Mouse (Mus musculus) heart, embryonic 10.5 days (tissue): ENCODE results near the gene Nfe2l1. TPM values are rescaled to one million over a fixed set of nuclear protein-coding genes. Genes with fewer than 3 reads are reported as not detected.
A peak's percentile ranks its signal among the peaks of the same experiment; 100 is the strongest.
"Not testable (repeated sequence)": the region's sequence is repeated elsewhere in the genome, so short reads cannot be mapped to it uniquely, and the experiment has no call there.

Experiments
- DNase-seq: peaks from one replicate; pipeline ENCODE4 v3.0.0-alpha.2; 2017; ENCODE audit warnings: low spot score
- H3K27ac ChIP-seq: fragments of 300-500 bp; sonication (generic); 2 replicates; pipeline ENCODE4 v1.5.1; 2016; ENCODE audit warnings: mild to moderate bottlenecking
- H3K27me3 ChIP-seq: fragments of 300-500 bp; sonication (generic); 2 replicates; pipeline ENCODE4 v1.6.1; 2016; ENCODE audit warnings: mild to moderate bottlenecking; ENCODE audit not compliant: poor library complexity, insufficient read depth, severe bottlenecking
- H3K36me3 ChIP-seq: fragments of 300-500 bp; sonication (generic); 2 replicates; pipeline ENCODE4 v1.6.1; 2016; ENCODE audit warnings: mild to moderate bottlenecking, moderate library complexity
- H3K4me1 ChIP-seq: fragments of 300-500 bp; sonication (generic); 2 replicates; pipeline ENCODE4 v1.6.1; 2016; ENCODE audit warnings: mild to moderate bottlenecking
- H3K4me3 ChIP-seq: fragments of 300-500 bp; sonication (generic); 2 replicates; pipeline ENCODE4 v1.5.1; 2016; ENCODE audit warnings: mild to moderate bottlenecking, moderate library complexity
- H3K9me3 ChIP-seq: fragments of 300-500 bp; sonication (generic); 2 replicates; pipeline ENCODE4 v1.6.1; 2016; ENCODE audit warnings: mild to moderate bottlenecking, moderate library complexity
- whole genome bisulfite sequencing: fragments of 180-500 bp; shearing (Covaris S2); methylation state at CpG from one replicate; pipeline ENCODE4 v1.1.7; 2016; 5-methylcytosine and 5-hydroxymethylcytosine counted together
- polyA plus RNA-seq: library from polyadenylated mRNA; unstranded; fragments of >200 nt; fragmentation: Nextera tagmentation; extraction: Ambion mirVana; gene quantifications from 2 replicates; pipeline ENCODE4 v1.2.1, GENCODE M21; 2016

Nfe2l1 gene
- polyA plus RNA-seq, 1 experiment from 2014 or later: 65.0 TPM

GRCm38 (mm10) chr11:96862534-96862933 lies 32.8 kb upstream of the Nfe2l1 start:
- Histone ChIP-seq H3K4me3 (peak overlapping the region; percentile 62; the same call in 1 of the 2 replicates), H3K27me3 (0 out of 2 replicates have a peak, but pooled peaks cover 6% of the 10 kb centered on the region), H3K36me3 (no peaks in the 10 kb centered on the region), H3K4me1 (peaks cover 29% of the 10 kb centered on the region), H3K9me3 (no peaks in the 10 kb centered on the region), H3K27ac (no peak overlapping the region)
- 79% methylated on average over 12 of the region's 12 CpGs for WGBS
- no peak for DNase-seq

DNA sequence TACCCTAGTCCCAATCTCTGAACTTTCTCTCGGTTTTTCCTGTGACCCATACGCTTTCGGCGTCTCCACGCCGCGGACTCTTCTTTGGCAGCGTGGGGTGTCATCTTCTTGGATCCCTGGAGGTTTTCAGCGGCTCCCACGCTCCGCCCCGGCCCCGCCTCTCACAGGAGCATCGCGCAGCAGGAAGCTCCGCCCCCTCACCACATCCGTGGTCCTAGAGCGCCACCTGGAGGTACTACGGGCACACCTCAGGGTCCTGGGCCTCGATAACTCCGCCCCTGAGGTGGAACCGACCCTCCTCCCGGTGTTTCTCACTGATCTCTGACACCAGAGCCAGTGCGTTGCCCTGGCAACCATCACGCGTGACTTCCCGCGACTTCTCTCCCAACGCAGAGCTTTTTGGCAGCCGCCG lies 32.1 kb upstream of the Nfe2l1 start:
- Histone ChIP-seq H3K27ac (peak overlapping the region; percentile 48; the same call in 1 of the 2 replicates), H3K4me3 (peak overlapping the region; percentile 62), H3K4me1 (peaks cover 31% of the 10 kb centered on the region), H3K36me3 (no peaks in the 10 kb centered on the region), H3K27me3 (0 out of 2 replicates have a peak, but pooled peaks cover 6% of the 10 kb centered on the region), H3K9me3 (no peaks in the 10 kb centered on the region)
- under 1% methylated on average over 31 of the region's 31 CpGs for WGBS
- DNase-seq: peak; percentile 97

DNA sequence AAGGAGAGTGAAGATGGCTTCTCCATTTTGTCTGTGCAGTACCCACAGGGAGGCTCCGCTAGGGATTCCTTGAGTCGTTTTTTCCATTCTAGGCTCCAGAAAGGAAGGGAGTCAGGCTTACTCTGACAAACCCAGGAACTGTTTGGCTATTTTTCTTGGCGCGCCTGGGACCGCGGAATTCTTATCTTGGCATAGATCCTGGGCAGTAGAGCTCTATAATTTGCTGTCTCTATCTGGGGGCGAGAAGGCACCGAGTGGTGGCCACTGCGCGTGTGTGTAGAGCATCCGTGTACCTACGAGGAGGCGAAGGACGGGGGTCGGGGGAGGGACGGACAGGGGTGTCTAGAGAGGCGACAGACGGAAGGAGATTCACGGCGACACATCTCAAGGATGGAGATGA lies 31.7 kb upstream of the Nfe2l1 start:
- 1% methylated on average over 20 of the region's 20 CpGs for WGBS
- H3K9me3 ChIP-seq: no peaks in the 10 kb centered on the region
- H3K27ac ChIP-seq: peak overlapping the region; percentile 48; the same call in 1 of the 2 replicates
- H3K4me3 ChIP-seq: peak overlapping the region; percentile 62
- peaks cover 31% of the 10 kb centered on the region for H3K4me1 ChIP-seq
- no peak for DNase-seq
- H3K36me3 ChIP-seq: no peaks in the 10 kb centered on the region
- 0 out of 2 replicates have a peak, but pooled peaks cover 6% of the 10 kb centered on the region for H3K27me3 ChIP-seq

GRCm38 (mm10) chr11:96860564-96860963 lies 30.8 kb upstream of the Nfe2l1 start:
- 0 out of 2 replicates have a peak, but pooled peaks cover 9% of the 10 kb centered on the region for H3K27me3 ChIP-seq
- H3K9me3 ChIP-seq: no peaks in the 10 kb centered on the region
- WGBS: 13% methylated on average over 8 of the region's 8 CpGs
- H3K27ac ChIP-seq: peak overlapping the region; percentile 48; the same call in 1 of the 2 replicates
- H3K36me3 ChIP-seq: no peaks in the 10 kb centered on the region; the same call in 1 of the 2 replicates
- H3K4me1 ChIP-seq: peaks cover 31% of the 10 kb centered on the region
- peak; percentile 91 for DNase-seq
- H3K4me3 ChIP-seq: 0 out of 2 replicates have a peak overlapping the region, but pooled peaks have one; percentile 62

DNA sequence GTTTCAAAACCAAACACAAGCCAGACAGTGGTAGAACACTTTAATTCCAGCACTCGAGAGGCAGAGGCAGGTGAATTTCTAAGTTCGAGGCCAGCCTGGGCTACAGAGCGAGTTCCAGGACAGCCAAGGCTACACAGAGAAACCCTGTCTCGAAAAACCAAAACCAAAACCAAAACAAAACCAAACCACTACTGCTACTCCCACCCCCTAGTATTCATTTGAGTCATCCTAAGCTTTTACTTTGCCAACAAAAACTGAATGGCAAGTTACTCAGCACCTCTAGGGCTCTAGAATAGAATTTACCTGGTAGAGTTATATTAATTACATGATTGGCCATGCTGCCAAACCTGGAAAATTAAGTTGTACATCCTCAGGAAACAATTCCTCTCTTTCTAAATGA lies 29.9 kb upstream of the Nfe2l1 start:
- DNase-seq: no peak
- no peak overlapping the region for H3K4me3 ChIP-seq
- no peaks in the 10 kb centered on the region for H3K9me3 ChIP-seq
- no peak overlapping the region for H3K27ac ChIP-seq
- H3K27me3 ChIP-seq: 0 out of 2 replicates have a peak, but pooled peaks cover 9% of the 10 kb centered on the region
- WGBS: 80% methylated on average over 4 of the region's 4 CpGs
- peaks cover 31% of the 10 kb centered on the region for H3K4me1 ChIP-seq
- H3K36me3 ChIP-seq: peaks cover 4% of the 10 kb centered on the region; the same call in 1 of the 2 replicates

- Histone ChIP-seq H3K27ac (no peak overlapping the region), H3K9me3 (no peaks in the 10 kb centered on the region), H3K36me3 (peaks cover 13% of the 10 kb centered on the region), H3K27me3 (0 out of 2 replicates have a peak, but pooled peaks cover 3% of the 10 kb centered on the region), H3K4me1 (peaks cover 17% of the 10 kb centered on the region), H3K4me3 (no peak overlapping the region)
- 71% methylated on average over 5 of the region's 5 CpGs for WGBS
- DNase-seq: no peak
These were observed 27.7 kb upstream of the Nfe2l1 start for GRCm38 (mm10) chr11:96857446-96857845.

- under 1% methylated on average over 57 of the region's 60 CpGs for WGBS
- no peaks in the 10 kb centered on the region for H3K9me3 ChIP-seq
- no peak for DNase-seq
- H3K4me1 ChIP-seq: peaks cover 9% of the 10 kb centered on the region
- peak within 1 kb of the TSS; percentile 87 for H3K4me3 ChIP-seq
- H3K36me3 ChIP-seq: peaks cover 10% of the 10 kb centered on the region
- peak within 1 kb of the TSS; percentile 91 for H3K27ac ChIP-seq
- H3K27me3 ChIP-seq: no peaks in the 10 kb centered on the region
These were observed 20.1 kb upstream of the Nfe2l1 start, which contains the start of gene Copz2 for GRCm38 (mm10) chr11:96849681-96850467. Copz2 (plus strand) TSS chr11:96849870.

GRCm38 (mm10) chr11:96849145-96849544 lies 19.4 kb upstream of the Nfe2l1 start:
- H3K27ac ChIP-seq: peak overlapping the region; percentile 91
- WGBS: 68% methylated on average over 5 of the region's 5 CpGs
- DNase-seq: not testable (repeated sequence)

GRCm38 (mm10) chr11:96848694-96849093 lies 18.9 kb upstream of the Nfe2l1 start:
- peaks cover 9% of the 10 kb centered on the region for H3K36me3 ChIP-seq
- H3K27ac ChIP-seq: no peak overlapping the region
- H3K4me1 ChIP-seq: peaks cover 9% of the 10 kb centered on the region
- 74% methylated on average over 9 of the region's 9 CpGs for WGBS
- H3K27me3 ChIP-seq: no peaks in the 10 kb centered on the region
- H3K9me3 ChIP-seq: no peaks in the 10 kb centered on the region
- no peak for DNase-seq
- H3K4me3 ChIP-seq: no peak overlapping the region

More at GRCm38 (mm10) chr11:96849145-96849544, 19.4 kb upstream of the Nfe2l1 start:
- not testable (repeated sequence) for H3K4me1 ChIP-seq, H3K36me3 ChIP-seq, H3K27me3 ChIP-seq, H3K9me3 ChIP-seq
- H3K4me3 ChIP-seq: peak overlapping the region; percentile 87

DNA sequence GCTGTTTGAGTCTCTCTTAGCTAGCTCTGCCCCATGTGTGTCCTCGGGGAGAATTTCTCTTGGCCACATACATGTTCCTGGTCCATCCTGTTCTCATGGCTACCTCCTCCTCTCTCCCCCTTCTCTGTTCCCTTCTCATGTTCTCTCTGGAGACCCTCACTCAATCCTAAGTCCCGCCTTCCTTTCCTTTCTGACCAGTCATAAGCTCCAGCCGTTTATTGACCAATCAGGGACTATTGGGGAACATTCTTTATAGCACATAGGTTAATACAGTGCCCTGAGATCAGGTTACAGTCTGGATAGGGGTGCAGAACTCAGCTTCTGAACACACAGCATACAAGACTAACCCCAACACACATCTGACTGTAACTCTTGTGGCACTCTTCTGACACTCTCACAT lies 17.5 kb upstream of the Nfe2l1 start:
- no peaks in the 10 kb centered on the region for H3K9me3 ChIP-seq
- peak overlapping the region; percentile 0; the same call in 1 of the 2 replicates for H3K27ac ChIP-seq
- 50% methylated on average over 3 of the region's 3 CpGs for WGBS

DNA sequence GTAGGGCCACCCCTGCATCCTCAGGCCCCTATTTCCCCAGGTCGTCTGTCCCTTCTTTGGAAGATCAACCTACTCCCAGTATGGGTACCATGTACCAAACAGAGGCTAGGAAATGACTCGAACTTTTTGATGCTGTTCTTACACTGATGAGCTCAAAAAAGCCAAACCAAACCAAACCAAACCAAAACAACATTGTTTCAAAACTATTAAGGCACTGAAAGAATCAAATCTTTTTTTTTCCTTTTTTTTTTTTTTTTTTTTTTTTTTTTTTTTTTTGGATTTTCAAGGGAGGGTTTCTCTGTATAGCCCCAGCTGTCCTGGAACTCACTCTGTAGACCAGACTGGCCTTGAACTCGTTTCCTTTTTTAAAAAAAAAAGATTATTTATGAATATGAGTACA lies 13.9 kb upstream of the Nfe2l1 start:
- H3K27ac ChIP-seq: no peak overlapping the region
- H3K36me3 ChIP-seq: no peaks in the 10 kb centered on the region
- H3K27me3 ChIP-seq: no peaks in the 10 kb centered on the region; the same call in 1 of the 2 replicates
- no peak overlapping the region for H3K4me3 ChIP-seq
- peaks cover 6% of the 10 kb centered on the region; the same call in 1 of the 2 replicates for H3K4me1 ChIP-seq
- WGBS: 60% methylated on average over 3 of the region's 3 CpGs
- DNase-seq: no peak
- H3K9me3 ChIP-seq: no peaks in the 10 kb centered on the region

More for the DNA sequence above, 17.5 kb upstream of the Nfe2l1 start:
- H3K27me3 ChIP-seq: no peaks in the 10 kb centered on the region
- H3K4me3 ChIP-seq: no peak overlapping the region
- peaks cover 9% of the 10 kb centered on the region for H3K4me1 ChIP-seq
- no peak for DNase-seq
- no peaks in the 10 kb centered on the region for H3K36me3 ChIP-seq

GRCm38 (mm10) chr11:96840290-96840689 lies 10.5 kb upstream of the Nfe2l1 start:
- no peaks in the 10 kb centered on the region; the same call in 1 of the 2 replicates for H3K27me3 ChIP-seq
- no peaks in the 10 kb centered on the region for H3K36me3 ChIP-seq
- peaks cover 6% of the 10 kb centered on the region; the same call in 1 of the 2 replicates for H3K4me1 ChIP-seq
- DNase-seq: no peak
- H3K9me3 ChIP-seq: no peaks in the 10 kb centered on the region
- no peak overlapping the region for H3K4me3 ChIP-seq
- 32% methylated on average over 8 of the region's 8 CpGs for WGBS
- H3K27ac ChIP-seq: no peak overlapping the region

- Histone ChIP-seq H3K27me3 (no peaks in the 10 kb centered on the region; the same call in 1 of the 2 replicates), H3K4me1 (peaks cover 6% of the 10 kb centered on the region; the same call in 1 of the 2 replicates), H3K27ac (no peak overlapping the region), H3K9me3 (no peaks in the 10 kb centered on the region), H3K4me3 (no peak overlapping the region), H3K36me3 (no peaks in the 10 kb centered on the region)
- DNase-seq: no peak
- WGBS: 81% methylated on average over 3 of the region's 3 CpGs
These were observed 10.1 kb upstream of the Nfe2l1 start for GRCm38 (mm10) chr11:96839877-96840276.
